Mouse (Mus musculus): ENCODE results near the gene AU022252. TPM values are rescaled to one million over a fixed set of nuclear protein-coding genes. Genes with fewer than 3 reads are reported as not detected.

AU022252 gene
- polyA plus RNA-seq, 1 experiment from 2014 or later, result 35.2 TPM

DNA sequence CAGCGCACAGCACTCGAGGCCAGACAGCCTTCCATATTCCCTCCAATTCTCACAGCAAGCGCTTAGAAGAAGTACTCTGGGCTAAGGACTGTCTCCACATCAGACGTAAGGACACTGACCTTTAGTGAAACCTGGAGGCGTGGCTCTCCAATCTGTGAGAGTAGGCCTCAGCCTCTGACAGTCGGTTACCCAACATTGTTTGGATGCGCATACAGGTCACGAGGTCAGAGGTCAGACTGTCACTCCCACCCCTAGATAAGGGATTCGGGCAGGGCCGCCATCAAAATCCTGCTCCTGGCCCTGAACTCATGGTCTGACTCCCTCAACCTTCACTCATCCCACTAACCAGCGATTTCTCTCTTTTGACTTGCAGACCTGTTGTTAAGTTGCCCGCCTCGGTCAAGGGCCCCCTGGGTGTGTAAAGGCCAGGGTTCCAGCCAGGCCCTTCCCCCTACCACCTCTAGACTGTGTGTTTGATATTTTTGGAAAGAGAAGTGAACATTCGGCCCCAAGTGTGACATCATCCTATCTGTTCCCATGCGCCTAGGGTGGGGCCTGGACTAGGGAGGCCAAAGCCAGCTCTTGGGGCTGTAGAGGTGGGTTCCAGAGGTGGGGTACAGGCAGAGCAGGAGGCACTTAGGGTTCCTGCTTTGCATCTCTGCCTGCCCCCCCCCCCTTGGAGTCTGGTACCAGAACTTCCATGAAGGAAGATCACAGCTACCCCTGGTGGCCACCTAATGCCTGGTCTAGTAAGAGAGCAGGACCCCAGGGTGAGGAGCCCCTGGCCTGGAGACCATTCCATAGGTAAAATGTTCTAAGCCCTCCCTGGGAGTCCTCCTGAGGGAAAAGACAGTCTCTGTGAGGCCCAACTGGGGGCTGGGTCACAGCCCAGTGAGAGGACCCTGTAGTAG is 27.1 kb upstream of the AU022252 start:
- ATAC-seq (ENCODE audit: low FRiP score), result no peak
- 74% methylated on average over 15 of the region's 15 CpGs for WGBS
- Histone ChIP-seq H3K4me2 (no peak overlapping the region), H3K27ac (ENCODE audit: low read depth, low read length) (no peak overlapping the region), H3K4me1 (ENCODE audit: control insufficient read depth, insufficient read depth, low read length) (peaks cover 4% of the 10 kb centered on the region), H3K9me3 (ENCODE audit: control insufficient read depth, low read length) (no peaks in the 10 kb centered on the region), H3K4me3 (ENCODE audit: low read depth, low read length) (no peak overlapping the region), H3K36me3 (ENCODE audit: control insufficient read depth, insufficient read depth, low read length) (no peaks in the 10 kb centered on the region), H3K27me3 (ENCODE audit: control insufficient read depth, insufficient read depth, low read length) (no peaks in the 10 kb centered on the region), H3K9ac (ENCODE audit: low read length) (no peak overlapping the region)
- DNase-seq (ENCODE audit: low spot score, missing footprints), result no peak

DNA sequence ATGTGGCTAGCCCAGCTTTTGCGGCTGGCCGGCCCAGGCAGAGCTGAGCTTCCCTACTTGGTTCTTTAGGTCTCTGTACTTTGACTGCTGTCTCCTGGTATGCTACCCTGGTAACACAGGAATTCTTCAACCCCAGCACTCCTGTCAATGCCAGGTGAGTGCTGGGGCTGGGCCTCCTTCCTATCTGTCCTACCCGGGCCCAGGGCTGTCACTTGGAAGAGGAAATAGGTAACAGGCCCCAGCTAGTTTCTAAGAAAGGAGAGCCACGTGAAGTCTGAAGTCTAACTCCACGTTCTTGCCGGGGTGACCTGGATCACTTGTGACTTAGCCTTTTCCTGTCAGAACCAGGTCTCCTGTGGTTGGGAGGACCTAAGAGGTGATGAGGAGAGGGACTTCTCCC is 24.6 kb upstream of the AU022252 start:
- Histone ChIP-seq H3K4me1 (ENCODE audit: control insufficient read depth, insufficient read depth, low read length) (peaks cover 14% of the 10 kb centered on the region), H3K27me3 (ENCODE audit: control insufficient read depth, insufficient read depth, low read length) (no peaks in the 10 kb centered on the region), H3K36me3 (ENCODE audit: control insufficient read depth, insufficient read depth, low read length) (no peaks in the 10 kb centered on the region), H3K9ac (ENCODE audit: low read length) (no peak overlapping the region), H3K4me3 (ENCODE audit: low read depth, low read length) (no peak overlapping the region), H3K27ac (ENCODE audit: low read depth, low read length) (no peak overlapping the region), H3K9me3 (ENCODE audit: control insufficient read depth, low read length) (no peaks in the 10 kb centered on the region), H3K4me2 (no peak overlapping the region)
- WGBS, result 81% methylated on average over 6 of the region's 6 CpGs
- ATAC-seq (ENCODE audit: low FRiP score) (no peak), DNase-seq (ENCODE audit: low spot score, missing footprints) (no peak)

DNA sequence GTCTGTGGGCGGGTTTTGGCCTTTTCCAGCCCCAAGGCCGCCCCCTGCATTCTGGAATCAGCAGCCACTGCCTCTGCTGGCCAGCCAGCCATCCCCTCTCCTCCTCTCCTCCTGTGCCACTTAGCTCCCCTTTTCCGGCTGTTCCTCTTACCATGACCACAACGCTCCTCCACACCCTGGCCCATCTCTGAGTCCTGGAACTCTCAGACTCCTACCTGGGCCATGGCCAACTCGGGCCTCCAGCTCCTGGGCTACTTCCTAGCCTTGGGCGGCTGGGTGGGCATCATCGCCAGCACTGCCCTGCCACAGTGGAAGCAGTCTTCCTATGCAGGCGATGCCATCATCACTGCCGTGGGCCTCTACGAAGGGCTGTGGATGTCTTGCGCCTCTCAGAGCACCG is 22.8 kb upstream of the AU022252 start, which contains the start of gene Cldn19:
Gene Cldn19, plus strand, starts transcription at position 64 of the 400 bp plus-strand sequence.
- 70% methylated on average over 12 of the region's 12 CpGs for WGBS
- Histone ChIP-seq H3K4me2 (0 out of 2 replicates have a peak within 1 kb of the TSS, but pooled peaks have one; percentile 6), H3K4me1 (ENCODE audit: control insufficient read depth, insufficient read depth, low read length) (peaks cover 14% of the 10 kb centered on the region), H3K27me3 (ENCODE audit: control insufficient read depth, insufficient read depth, low read length) (no peaks in the 10 kb centered on the region), H3K4me3 (ENCODE audit: low read depth, low read length) (no peak within 1 kb of the TSS), H3K36me3 (ENCODE audit: control insufficient read depth, insufficient read depth, low read length) (no peaks in the 10 kb centered on the region), H3K9ac (ENCODE audit: low read length) (peak within 1 kb of the TSS; percentile 44), H3K9me3 (ENCODE audit: control insufficient read depth, low read length) (no peaks in the 10 kb centered on the region), H3K27ac (ENCODE audit: low read depth, low read length) (peak within 1 kb of the TSS; percentile 57)
- ATAC-seq (ENCODE audit: low FRiP score), result no peak
- no peak for DNase-seq (ENCODE audit: low spot score, missing footprints)

DNA sequence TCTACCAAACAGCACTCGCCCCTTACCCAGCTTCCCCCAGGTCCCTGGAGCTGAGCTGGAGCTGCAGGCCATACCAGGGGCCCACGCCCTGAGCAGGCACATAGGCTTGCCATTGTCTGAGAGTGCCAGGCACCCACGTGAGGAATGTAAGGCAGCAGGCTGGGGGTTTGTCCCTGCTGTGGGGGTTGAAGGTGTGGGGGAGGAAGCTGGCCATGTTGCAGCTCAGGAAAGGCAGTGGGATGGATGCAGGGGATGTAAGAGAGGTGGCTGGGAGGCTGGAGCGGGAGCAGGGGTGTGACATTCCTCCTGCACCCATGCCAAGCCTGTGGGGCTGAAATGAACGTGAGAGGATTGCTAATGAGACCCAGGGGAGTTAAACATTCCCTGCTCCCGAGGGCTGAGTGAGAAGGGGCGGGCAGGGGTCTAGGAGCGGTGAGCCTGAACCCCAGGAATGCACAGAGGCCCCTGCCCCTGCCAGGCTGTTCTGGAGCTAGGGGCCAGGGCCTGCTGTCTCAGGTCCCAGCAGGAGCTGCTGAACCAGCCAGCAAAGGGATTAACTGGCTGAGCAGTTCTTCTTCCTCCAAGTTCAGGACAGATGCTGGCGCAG is 21.6 kb upstream of the AU022252 start:
- ATAC-seq (ENCODE audit: low FRiP score) (peak; percentile 67), DNase-seq (ENCODE audit: low spot score, missing footprints) (peak; percentile 91)
- H3K4me2 ChIP-seq, result 0 out of 2 replicates have a peak overlapping the region, but pooled peaks have one; percentile 6
- H3K9me3 ChIP-seq (ENCODE audit: control insufficient read depth, low read length), result no peaks in the 10 kb centered on the region
- no peaks in the 10 kb centered on the region for H3K36me3 ChIP-seq (ENCODE audit: control insufficient read depth, insufficient read depth, low read length)
- H3K27ac ChIP-seq (ENCODE audit: low read depth, low read length), result peak overlapping the region; percentile 57
- no peaks in the 10 kb centered on the region for H3K27me3 ChIP-seq (ENCODE audit: control insufficient read depth, insufficient read depth, low read length)
- H3K4me1 ChIP-seq (ENCODE audit: control insufficient read depth, insufficient read depth, low read length), result peaks cover 14% of the 10 kb centered on the region
- 16% methylated on average over 9 of the region's 9 CpGs for WGBS
- peak overlapping the region; percentile 44 for H3K9ac ChIP-seq (ENCODE audit: low read length)
- H3K4me3 ChIP-seq (ENCODE audit: low read depth, low read length), result no peak overlapping the region

DNA sequence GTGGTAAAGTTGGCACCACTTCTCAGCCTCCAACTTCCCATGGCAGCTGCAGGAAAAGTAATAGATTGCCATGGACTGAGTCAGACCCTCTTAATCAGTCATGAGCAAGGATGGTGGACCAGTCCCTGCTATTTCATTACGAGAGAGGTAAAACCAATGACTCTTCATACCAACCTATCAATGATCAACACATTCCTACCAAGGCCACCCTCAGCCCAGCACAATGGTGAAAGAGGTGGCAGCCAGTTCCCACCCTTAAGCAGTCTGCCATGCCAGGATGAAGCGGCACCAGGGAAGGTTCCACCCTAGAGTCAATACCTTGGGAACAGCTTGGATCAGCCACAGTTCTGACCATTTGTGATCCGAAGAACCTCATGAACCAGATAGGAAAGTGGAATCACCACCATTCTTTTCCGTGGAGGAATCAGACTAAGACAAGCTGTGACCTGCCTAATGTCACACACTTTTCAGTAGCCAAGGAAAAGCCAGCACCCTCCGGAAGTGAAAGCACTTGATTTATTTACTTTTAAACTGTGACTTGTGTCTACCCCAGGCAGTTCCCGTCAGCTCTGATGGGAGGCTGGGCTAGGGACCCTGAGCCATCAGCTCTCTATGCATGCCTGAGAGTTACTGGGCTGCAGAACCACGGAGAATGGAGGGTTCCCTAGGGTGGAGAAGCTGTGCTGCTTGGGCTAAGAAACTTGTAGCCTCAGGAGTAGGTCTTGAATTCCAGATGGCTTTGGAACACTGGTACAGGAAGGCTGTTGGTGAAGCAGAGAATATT is 19.7 kb upstream of the AU022252 start:
- no peak for ATAC-seq (ENCODE audit: low FRiP score)
- 69% methylated on average over 7 of the region's 7 CpGs for WGBS
- Histone ChIP-seq H3K9me3 (ENCODE audit: control insufficient read depth, low read length) (no peaks in the 10 kb centered on the region), H3K27me3 (ENCODE audit: control insufficient read depth, insufficient read depth, low read length) (no peaks in the 10 kb centered on the region), H3K4me2 (no peak overlapping the region), H3K9ac (ENCODE audit: low read length) (no peak overlapping the region), H3K36me3 (ENCODE audit: control insufficient read depth, insufficient read depth, low read length) (no peaks in the 10 kb centered on the region), H3K4me1 (ENCODE audit: control insufficient read depth, insufficient read depth, low read length) (peaks cover 19% of the 10 kb centered on the region), H3K27ac (ENCODE audit: low read depth, low read length) (no peak overlapping the region), H3K4me3 (ENCODE audit: low read depth, low read length) (no peak overlapping the region)
- DNase-seq (ENCODE audit: low spot score, missing footprints), result no peak

DNA sequence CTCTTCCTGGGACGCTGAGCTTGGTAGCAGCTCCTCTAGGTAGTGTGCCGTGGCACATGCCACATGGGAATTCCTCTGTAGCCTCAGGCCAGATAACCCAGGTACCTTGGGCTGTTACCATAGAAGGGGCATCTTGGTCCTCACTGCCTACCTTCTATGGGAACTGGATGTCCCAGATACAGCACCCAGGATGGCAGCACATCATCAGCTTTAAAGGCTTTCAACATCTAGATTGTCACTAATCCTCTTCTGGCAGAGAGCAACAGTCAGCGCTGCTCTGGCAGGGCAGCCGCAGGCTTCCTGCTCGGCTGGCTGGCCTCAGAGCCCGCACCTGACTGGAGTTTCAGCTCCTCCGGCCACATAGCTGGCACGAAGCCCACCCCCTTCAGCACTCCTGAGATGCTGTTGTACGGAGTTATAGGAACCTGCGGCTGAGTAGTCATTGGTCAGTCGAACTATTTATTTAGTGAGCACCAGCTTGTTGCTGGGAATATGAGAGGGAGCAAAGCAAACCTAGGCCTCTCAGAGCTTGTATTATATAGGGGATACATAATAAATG is 16.0 kb upstream of the AU022252 start:
- 86% methylated on average over 11 of the region's 11 CpGs for WGBS
- Histone ChIP-seq H3K4me1 (ENCODE audit: control insufficient read depth, insufficient read depth, low read length) (peaks cover 5% of the 10 kb centered on the region), H3K9ac (ENCODE audit: low read length) (no peak overlapping the region), H3K4me2 (no peak overlapping the region), H3K9me3 (ENCODE audit: control insufficient read depth, low read length) (no peaks in the 10 kb centered on the region), H3K4me3 (ENCODE audit: low read depth, low read length) (no peak overlapping the region), H3K27ac (ENCODE audit: low read depth, low read length) (no peak overlapping the region), H3K36me3 (ENCODE audit: control insufficient read depth, insufficient read depth, low read length) (0 out of 2 replicates have a peak, but pooled peaks cover 2% of the 10 kb centered on the region), H3K27me3 (ENCODE audit: control insufficient read depth, insufficient read depth, low read length) (no peaks in the 10 kb centered on the region)
- no peak for ATAC-seq (ENCODE audit: low FRiP score)
- DNase-seq (ENCODE audit: low spot score, missing footprints), result no peak

DNA sequence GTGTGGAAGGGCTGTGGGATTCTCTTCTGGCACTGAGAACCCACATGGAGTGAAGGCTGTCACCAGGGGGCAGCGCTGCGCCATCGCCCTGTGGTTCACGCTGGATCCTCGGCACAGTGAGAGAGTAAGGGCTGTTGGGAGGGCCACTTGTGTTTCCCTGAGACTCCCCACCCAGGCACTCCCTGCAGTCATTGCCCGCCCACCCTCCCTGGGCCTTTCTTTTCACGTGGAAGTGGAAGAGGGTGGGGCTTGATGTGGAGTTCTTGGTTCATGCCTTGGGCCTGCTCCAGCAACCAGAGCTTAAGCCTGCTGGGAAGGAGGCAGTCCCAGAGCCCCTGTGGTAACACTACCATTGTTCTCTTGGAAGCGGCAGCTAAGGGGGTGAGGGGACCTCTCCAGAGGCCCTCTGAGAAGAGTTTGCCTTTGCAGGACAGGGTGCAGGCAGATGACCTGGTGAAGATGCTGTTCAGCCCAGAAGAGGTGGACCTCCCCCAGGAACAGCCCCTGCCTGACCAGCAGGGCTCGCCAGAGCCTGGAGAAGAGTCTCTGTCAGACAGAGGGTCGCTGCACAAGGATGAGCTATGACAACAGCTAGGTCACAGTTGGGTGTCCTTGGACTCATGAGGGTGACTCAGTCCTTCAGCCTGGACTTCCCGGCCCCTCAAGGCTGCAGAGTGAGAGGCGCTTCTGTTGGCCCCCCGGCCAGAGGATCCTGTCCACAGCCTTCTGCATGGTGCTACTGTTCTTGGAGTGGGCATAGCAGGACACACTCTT is 15.1 kb upstream of the AU022252 start:
- ATAC-seq (ENCODE audit: low FRiP score) (peak; percentile 74), DNase-seq (ENCODE audit: low spot score, missing footprints) (peak; percentile 97)
- H3K9me3 ChIP-seq (ENCODE audit: control insufficient read depth, low read length), result no peaks in the 10 kb centered on the region
- WGBS, result 24% methylated on average over 13 of the region's 13 CpGs
- H3K4me1 ChIP-seq (ENCODE audit: control insufficient read depth, insufficient read depth, low read length), result peaks cover 5% of the 10 kb centered on the region
- no peak overlapping the region; the same call in 1 of the 2 replicates for H3K4me2 ChIP-seq
- no peak overlapping the region for H3K4me3 ChIP-seq (ENCODE audit: low read depth, low read length)
- peak overlapping the region; percentile 9; the same call in 1 of the 2 replicates for H3K27ac ChIP-seq (ENCODE audit: low read depth, low read length)
- 0 out of 2 replicates have a peak, but pooled peaks cover 2% of the 10 kb centered on the region for H3K36me3 ChIP-seq (ENCODE audit: control insufficient read depth, insufficient read depth, low read length)
- no peaks in the 10 kb centered on the region for H3K27me3 ChIP-seq (ENCODE audit: control insufficient read depth, insufficient read depth, low read length)
- peak overlapping the region; percentile 33; the same call in 1 of the 2 replicates for H3K9ac ChIP-seq (ENCODE audit: low read length)

DNA sequence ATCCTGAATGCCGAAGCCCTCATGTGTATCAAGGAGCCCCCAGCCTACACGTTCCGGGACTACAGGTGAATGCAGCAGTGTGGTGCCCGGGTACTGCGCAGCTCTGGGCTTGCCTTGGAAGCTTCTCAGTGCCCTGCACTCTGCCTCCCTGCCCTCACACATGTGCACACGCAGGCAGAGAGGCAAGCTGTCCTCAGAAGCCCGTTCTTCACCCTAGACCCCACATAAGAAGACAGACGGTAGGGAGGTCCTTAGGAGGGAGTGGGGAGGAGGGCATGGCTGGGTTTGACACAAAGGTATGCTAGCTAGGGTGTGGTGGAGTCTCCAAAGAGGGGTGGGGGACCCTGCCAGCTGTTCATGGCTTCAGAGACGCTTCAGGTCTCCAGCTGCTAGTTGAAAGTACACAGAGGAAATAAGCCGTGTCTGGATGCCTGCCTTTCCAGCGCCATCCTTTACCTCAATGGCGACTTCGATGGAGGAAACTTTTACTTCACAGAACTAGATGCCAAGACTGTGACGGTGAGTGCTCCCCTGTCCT is 14.2 kb upstream of the AU022252 start:
- Histone ChIP-seq H3K4me1 (ENCODE audit: control insufficient read depth, insufficient read depth, low read length) (peaks cover 5% of the 10 kb centered on the region), H3K9ac (ENCODE audit: low read length) (no peak overlapping the region), H3K4me3 (ENCODE audit: low read depth, low read length) (no peak overlapping the region), H3K9me3 (ENCODE audit: control insufficient read depth, low read length) (no peaks in the 10 kb centered on the region), H3K27ac (ENCODE audit: low read depth, low read length) (no peak overlapping the region), H3K4me2 (no peak overlapping the region), H3K27me3 (ENCODE audit: control insufficient read depth, insufficient read depth, low read length) (no peaks in the 10 kb centered on the region), H3K36me3 (ENCODE audit: control insufficient read depth, insufficient read depth, low read length) (0 out of 2 replicates have a peak, but pooled peaks cover 2% of the 10 kb centered on the region)
- DNase-seq (ENCODE audit: low spot score, missing footprints), result no peak
- no peak; the same call in 1 of the 2 replicates for ATAC-seq (ENCODE audit: low FRiP score)
- WGBS, result 69% methylated on average over 14 of the region's 14 CpGs

Measured in midbrain, embryonic 11.5 days (tissue).